Mouse (Mus musculus) kidney, embryonic 14.5 days (tissue): ENCODE measurements around the gene Rassf3. TPM values are rescaled to one million over a fixed set of nuclear protein-coding genes. Genes with fewer than 3 reads are reported as not detected.

Experiments used
- ATAC-seq: fragments of 200-750 bp; cut with Nextera tagmentation; 2 replicates; pipeline ENCODE4 v1.8.0; 2017; ENCODE audit warnings: moderate number of reproducible peaks, mild to moderate bottlenecking, moderate TSS enrichment, moderate library complexity; ENCODE audit not compliant: low FRiP score, low TSS enrichment
- H3K27ac ChIP-seq: fragments of 300-500 bp; sonication (generic); 2 replicates; pipeline ENCODE4 v1.5.1; 2014; ENCODE audit warnings: low read depth, mild to moderate bottlenecking, low read length, moderate library complexity, mixed read lengths
- H3K27me3 ChIP-seq: fragments of 300-500 bp; sonication (generic); 2 replicates; pipeline ENCODE4 v1.6.1; 2014; ENCODE audit warnings: mild to moderate bottlenecking, low read length; ENCODE audit not compliant: control insufficient read depth, insufficient read depth
- H3K36me3 ChIP-seq: fragments of 300-500 bp; sonication (generic); 2 replicates; pipeline ENCODE4 v1.6.1; 2014; ENCODE audit warnings: low read length, mixed read lengths; ENCODE audit not compliant: control insufficient read depth, insufficient read depth
- H3K4me1 ChIP-seq: fragments of 300-500 bp; sonication (generic); 2 replicates; pipeline ENCODE4 v1.6.1; 2014; ENCODE audit warnings: low read length, mixed read lengths; ENCODE audit not compliant: control insufficient read depth, insufficient read depth
- H3K4me2 ChIP-seq: fragments of 300-500 bp; sonication (generic); replicated peaks from 2 replicates; pipeline ENCODE4 v1.6.1; 2014; ENCODE audit warnings: low read depth, mild to moderate bottlenecking, low read length
- H3K4me3 ChIP-seq: fragments of 300-500 bp; sonication (generic); 2 replicates; pipeline ENCODE4 v1.5.1; 2014; ENCODE audit warnings: mild to moderate bottlenecking, low read length
- H3K9ac ChIP-seq: fragments of 300-500 bp; sonication (generic); 2 replicates; pipeline ENCODE4 v1.6.1; 2014; ENCODE audit warnings: low read depth, mild to moderate bottlenecking, low read length, moderate library complexity
- H3K9me3 ChIP-seq: fragments of 300-500 bp; sonication (generic); 2 replicates; pipeline ENCODE4 v1.6.1; 2016; ENCODE audit warnings: low read length; ENCODE audit not compliant: control insufficient read depth
- WGBS: fragments of 180-500 bp; shearing (Covaris S2); extraction: QIAGEN DNeasy Blood & Tissue Kit; methylation state at CpG from one replicate; pipeline ENCODE4 v1.1.7; 2014; 5-methylcytosine and 5-hydroxymethylcytosine counted together
- polyA plus RNA-seq: library from polyadenylated mRNA; unstranded; fragments of >200 nt; fragmentation: Nextera tagmentation; extraction: Ambion mirVana; gene quantifications from 2 replicates; pipeline ENCODE4 v1.2.1, GENCODE M21; 2014

Rassf3 gene
- polyA plus RNA-seq, 1 experiment from 2014 or later = 13.5 TPM

GRCm38 (mm10) chr10:121469625-121470024, 6.5 kb downstream of the Rassf3 start:
- no peak for ATAC-seq
- H3K4me1 ChIP-seq = peaks cover 37% of the 10 kb centered on the region

GRCm38 (mm10) chr10:121468985-121469384, 7.2 kb downstream of the Rassf3 start:
- no peak overlapping the region for H3K9ac ChIP-seq
- no peaks in the 10 kb centered on the region for H3K36me3 ChIP-seq
- no peaks in the 10 kb centered on the region for H3K27me3 ChIP-seq
- H3K9me3 ChIP-seq = no peaks in the 10 kb centered on the region
- WGBS = 40% methylated on average over 5 of the region's 5 CpGs
- H3K27ac ChIP-seq = no peak overlapping the region
- H3K4me3 ChIP-seq = no peak overlapping the region
- no peak overlapping the region for H3K4me2 ChIP-seq
- no peak for ATAC-seq
- peaks cover 30% of the 10 kb centered on the region for H3K4me1 ChIP-seq

More at GRCm38 (mm10) chr10:121469625-121470024, 6.5 kb downstream of the Rassf3 start:
- Histone ChIP-seq H3K9me3 (no peaks in the 10 kb centered on the region), H3K4me2 (no peak overlapping the region), H3K27ac (no peak overlapping the region), H3K4me3 (no peak overlapping the region), H3K9ac (no peak overlapping the region), H3K36me3 (no peaks in the 10 kb centered on the region), H3K27me3 (no peaks in the 10 kb centered on the region)
- 57% methylated on average over 3 of the region's 3 CpGs for WGBS

- H3K4me3 ChIP-seq = no peak overlapping the region
- H3K9ac ChIP-seq = no peak overlapping the region
- H3K36me3 ChIP-seq = no peaks in the 10 kb centered on the region
- no peak overlapping the region for H3K27ac ChIP-seq
- no peak for ATAC-seq
- WGBS = 89% methylated on average over 5 of the region's 5 CpGs
- peaks cover 27% of the 10 kb centered on the region for H3K4me1 ChIP-seq
- no peaks in the 10 kb centered on the region for H3K27me3 ChIP-seq
- H3K9me3 ChIP-seq = no peaks in the 10 kb centered on the region
- H3K4me2 ChIP-seq = no peak overlapping the region
Measured at GRCm38 (mm10) chr10:121468261-121468660, 7.9 kb downstream of the Rassf3 start.

- H3K27ac ChIP-seq = no peak overlapping the region
- no peaks in the 10 kb centered on the region for H3K36me3 ChIP-seq
- H3K9ac ChIP-seq = no peak overlapping the region
- H3K4me2 ChIP-seq = no peak overlapping the region
- peaks cover 24% of the 10 kb centered on the region for H3K4me1 ChIP-seq
- 68% methylated on average over 8 of the region's 8 CpGs for WGBS
- ATAC-seq = no peak; the same call in 1 of the 2 replicates
- no peaks in the 10 kb centered on the region for H3K27me3 ChIP-seq
- H3K9me3 ChIP-seq = no peaks in the 10 kb centered on the region
- H3K4me3 ChIP-seq = no peak overlapping the region
Measured at GRCm38 (mm10) chr10:121467792-121468191, 8.4 kb downstream of the Rassf3 start.

- Histone ChIP-seq H3K4me1 (peaks cover 27% of the 10 kb centered on the region), H3K27me3 (no peaks in the 10 kb centered on the region), H3K9me3 (no peaks in the 10 kb centered on the region), H3K4me2 (no peak overlapping the region), H3K4me3 (no peak overlapping the region), H3K36me3 (no peaks in the 10 kb centered on the region), H3K27ac (no peak overlapping the region), H3K9ac (no peak overlapping the region)
- 83% methylated on average over 13 of the region's 13 CpGs for WGBS
- no peak for ATAC-seq
Measured at GRCm38 (mm10) chr10:121467016-121467415, 9.1 kb downstream of the Rassf3 start.

- H3K9me3 ChIP-seq = no peaks in the 10 kb centered on the region
- no peak for ATAC-seq
- H3K4me1 ChIP-seq = peaks cover 32% of the 10 kb centered on the region
- H3K4me2 ChIP-seq = no peak overlapping the region
- peak overlapping the region; percentile 19; the same call in 1 of the 2 replicates for H3K27ac ChIP-seq
- WGBS = 22% methylated on average over 5 of the region's 5 CpGs
- no peak overlapping the region for H3K9ac ChIP-seq
- H3K36me3 ChIP-seq = no peaks in the 10 kb centered on the region
- no peak overlapping the region for H3K4me3 ChIP-seq
- H3K27me3 ChIP-seq = no peaks in the 10 kb centered on the region
Measured at GRCm38 (mm10) chr10:121465033-121465432, 11.1 kb downstream of the Rassf3 start.

GRCm38 (mm10) chr10:121462162-121462881, 13.8 kb downstream of the Rassf3 start:
- ATAC-seq = no peak
- Histone ChIP-seq H3K27me3 (no peaks in the 10 kb centered on the region), H3K9ac (no peak overlapping the region), H3K4me2 (peak overlapping the region; percentile 31), H3K27ac (peak overlapping the region; percentile 59; the same call in 1 of the 2 replicates), H3K9me3 (no peaks in the 10 kb centered on the region), H3K4me3 (no peak overlapping the region), H3K4me1 (peaks cover 19% of the 10 kb centered on the region), H3K36me3 (no peaks in the 10 kb centered on the region)
- WGBS = 68% methylated on average over 24 of the region's 24 CpGs

- H3K27me3 ChIP-seq = no peaks in the 10 kb centered on the region
- H3K9me3 ChIP-seq = no peaks in the 10 kb centered on the region
- H3K4me1 ChIP-seq = peaks cover 19% of the 10 kb centered on the region
- H3K9ac ChIP-seq = no peak overlapping the region
- H3K27ac ChIP-seq = peak overlapping the region; percentile 59; the same call in 1 of the 2 replicates
- H3K4me3 ChIP-seq = no peak overlapping the region
- peak overlapping the region; percentile 31 for H3K4me2 ChIP-seq
- ATAC-seq = peak; percentile 33; the same call in 1 of the 2 replicates
- WGBS = 15% methylated on average over 22 of the region's 22 CpGs
- no peaks in the 10 kb centered on the region for H3K36me3 ChIP-seq
Measured at GRCm38 (mm10) chr10:121461404-121462161, 14.6 kb downstream of the Rassf3 start.
